Mouse (Mus musculus): ENCODE results near the gene Slc25a14. TPM values are rescaled to one million over a fixed set of nuclear protein-coding genes. Genes with fewer than 3 reads are reported as not detected.
A peak's percentile ranks its signal among the peaks of the same experiment; 100 is the strongest.

Gene Slc25a14
- polyA plus RNA-seq (2015; fragmentation: Nextera tagmentation; extraction: Ambion mirVana), result 41.0 and 42.5 TPM in 2 replicates

- peak within 1 kb of the TSS; percentile 73 for H3K27ac ChIP-seq
- no peaks in the 10 kb centered on the region for H3K9me3 ChIP-seq (replicated peaks)
- no peaks in the 10 kb centered on the region for H3K27me3 ChIP-seq
- 20% methylated on average over 38 of the region's 38 CpGs for WGBS
- H3K4me3 ChIP-seq, result peak within 1 kb of the TSS; percentile 54
- peak within 1 kb of the TSS; percentile 61 for H3K4me2 ChIP-seq
- peaks cover 4% of the 10 kb centered on the region; the same call in 1 of the 2 replicates for H3K4me1 ChIP-seq
- no peaks in the 10 kb centered on the region for H3K36me3 ChIP-seq (ENCODE audit: poor library complexity, severe bottlenecking)
- ATAC-seq, result peak; percentile 98
- H3K9ac ChIP-seq, result peak within 1 kb of the TSS; percentile 67
Measured at GRCm38 (mm10) chrX:48623379-48624053, at the start of gene Slc25a14. Slc25a14 (plus strand) TSS chrX:48623413.

GRCm38 (mm10) chrX:48583332-48583731 is 39.9 kb upstream of the Slc25a14 start:
- H3K9me3 ChIP-seq (replicated peaks), result no peaks in the 10 kb centered on the region
- no peak overlapping the region for H3K27ac ChIP-seq
- H3K27me3 ChIP-seq, result no peaks in the 10 kb centered on the region
- H3K36me3 ChIP-seq (ENCODE audit: poor library complexity, severe bottlenecking), result peaks cover 25% of the 10 kb centered on the region
- no peak overlapping the region for H3K9ac ChIP-seq
- H3K4me3 ChIP-seq, result no peak overlapping the region
- H3K4me2 ChIP-seq, result no peak overlapping the region
- ATAC-seq, result no peak
- no peaks in the 10 kb centered on the region for H3K4me1 ChIP-seq

DNA sequence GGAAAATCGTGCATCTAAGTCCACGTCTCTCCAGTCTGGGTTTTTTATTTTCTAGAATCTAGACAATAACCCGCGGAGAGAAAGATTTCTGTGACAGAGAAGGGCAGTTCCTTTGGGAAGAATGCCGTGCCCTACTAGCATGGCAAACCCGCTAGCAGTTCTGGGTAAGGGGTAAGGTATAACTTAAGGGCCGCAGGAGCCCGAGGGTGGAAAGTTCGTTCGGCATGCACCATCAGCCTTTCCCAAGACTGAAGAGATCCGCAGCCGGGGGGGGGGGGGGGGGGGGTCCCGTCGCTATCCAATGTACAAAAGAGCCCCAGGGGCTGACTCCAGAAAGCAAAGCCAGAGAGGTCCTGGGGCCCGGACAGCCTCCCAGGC is 29.5 kb upstream of the Slc25a14 start:
- 0 out of 2 replicates have a peak, but pooled peaks cover 7% of the 10 kb centered on the region for H3K4me1 ChIP-seq
- ATAC-seq, result peak; percentile 67
- 0 out of 2 replicates have a peak, but pooled peaks cover 13% of the 10 kb centered on the region for H3K36me3 ChIP-seq (ENCODE audit: poor library complexity, severe bottlenecking)
- H3K9me3 ChIP-seq (replicated peaks), result no peaks in the 10 kb centered on the region
- H3K27me3 ChIP-seq, result no peaks in the 10 kb centered on the region
- WGBS, result 14% methylated on average over 12 of the region's 15 CpGs
- peak overlapping the region; percentile 83 for H3K9ac ChIP-seq
- H3K4me2 ChIP-seq, result peak overlapping the region; percentile 57
- peak overlapping the region; percentile 64 for H3K4me3 ChIP-seq
- peak overlapping the region; percentile 86 for H3K27ac ChIP-seq

GRCm38 (mm10) chrX:48594099-48594760 is 29.0 kb upstream of the Slc25a14 start, which contains the start of gene Zfp280c:
Zfp280c (minus strand) TSS chrX:48594504.
- Histone ChIP-seq H3K9me3 (replicated peaks) (no peaks in the 10 kb centered on the region), H3K27ac (peak within 1 kb of the TSS; percentile 86), H3K9ac (peak within 1 kb of the TSS; percentile 83), H3K36me3 (ENCODE audit: poor library complexity, severe bottlenecking) (0 out of 2 replicates have a peak, but pooled peaks cover 8% of the 10 kb centered on the region), H3K4me3 (peak within 1 kb of the TSS; percentile 64), H3K4me1 (0 out of 2 replicates have a peak, but pooled peaks cover 7% of the 10 kb centered on the region), H3K27me3 (no peaks in the 10 kb centered on the region), H3K4me2 (peak within 1 kb of the TSS; percentile 57)
- 17% methylated on average over 31 of the region's 45 CpGs for WGBS
- peak; percentile 93 for ATAC-seq

GRCm38 (mm10) chrX:48596053-48596452 is 27.2 kb upstream of the Slc25a14 start:
- WGBS, result 86% methylated on average over 9 of the region's 9 CpGs
- Histone ChIP-seq H3K4me3 (no peak overlapping the region), H3K27me3 (no peaks in the 10 kb centered on the region), H3K4me1 (0 out of 2 replicates have a peak, but pooled peaks cover 7% of the 10 kb centered on the region), H3K9me3 (replicated peaks) (no peaks in the 10 kb centered on the region), H3K9ac (no peak overlapping the region), H3K4me2 (no peak overlapping the region), H3K36me3 (ENCODE audit: poor library complexity, severe bottlenecking) (no peaks in the 10 kb centered on the region), H3K27ac (no peak overlapping the region)
- no peak for ATAC-seq

GRCm38 (mm10) chrX:48596906-48597305 is 26.3 kb upstream of the Slc25a14 start:
- 91% methylated on average over 5 of the region's 5 CpGs for WGBS
- Histone ChIP-seq H3K27me3 (no peaks in the 10 kb centered on the region), H3K4me3 (no peak overlapping the region), H3K4me2 (no peak overlapping the region), H3K4me1 (0 out of 2 replicates have a peak, but pooled peaks cover 7% of the 10 kb centered on the region), H3K36me3 (ENCODE audit: poor library complexity, severe bottlenecking) (no peaks in the 10 kb centered on the region), H3K27ac (no peak overlapping the region), H3K9me3 (replicated peaks) (no peaks in the 10 kb centered on the region), H3K9ac (no peak overlapping the region)
- no peak for ATAC-seq

- Histone ChIP-seq H3K27ac (no peak overlapping the region), H3K36me3 (ENCODE audit: poor library complexity, severe bottlenecking) (no peaks in the 10 kb centered on the region), H3K4me2 (no peak overlapping the region), H3K4me1 (no peaks in the 10 kb centered on the region), H3K9ac (no peak overlapping the region), H3K4me3 (no peak overlapping the region), H3K9me3 (replicated peaks) (no peaks in the 10 kb centered on the region), H3K27me3 (no peaks in the 10 kb centered on the region)
- no peak for ATAC-seq
- WGBS, result 66% methylated on average over 2 of the region's 2 CpGs
Measured at GRCm38 (mm10) chrX:48604872-48605271, 18.3 kb upstream of the Slc25a14 start.

- H3K4me3 ChIP-seq, result peak overlapping the region; percentile 54
- no peaks in the 10 kb centered on the region for H3K36me3 ChIP-seq (ENCODE audit: poor library complexity, severe bottlenecking)
- H3K27me3 ChIP-seq, result no peaks in the 10 kb centered on the region
- ATAC-seq, result no peak
- H3K9me3 ChIP-seq (replicated peaks), result no peaks in the 10 kb centered on the region
- peak overlapping the region; percentile 67 for H3K9ac ChIP-seq
- H3K27ac ChIP-seq, result peak overlapping the region; percentile 73
- peaks cover 4% of the 10 kb centered on the region; the same call in 1 of the 2 replicates for H3K4me1 ChIP-seq
- H3K4me2 ChIP-seq, result peak overlapping the region; percentile 61
- WGBS, result 17% methylated on average over 4 of the region's 4 CpGs
Measured at GRCm38 (mm10) chrX:48623049-48623378, 199 bp upstream of the Slc25a14 start.

GRCm38 (mm10) chrX:48624054-48624420 is 824 bp downstream of the Slc25a14 start:
- H3K36me3 ChIP-seq (ENCODE audit: poor library complexity, severe bottlenecking), result no peaks in the 10 kb centered on the region
- H3K27ac ChIP-seq, result peak overlapping the region; percentile 73
- no peak; the same call in 1 of the 2 replicates for ATAC-seq
- H3K4me3 ChIP-seq, result peak overlapping the region; percentile 54
- WGBS, result 22% methylated on average over 9 of the region's 9 CpGs
- H3K9me3 ChIP-seq (replicated peaks), result no peaks in the 10 kb centered on the region
- H3K9ac ChIP-seq, result peak overlapping the region; percentile 67
- no peaks in the 10 kb centered on the region for H3K27me3 ChIP-seq
- peaks cover 4% of the 10 kb centered on the region; the same call in 1 of the 2 replicates for H3K4me1 ChIP-seq
- H3K4me2 ChIP-seq, result peak overlapping the region; percentile 61

DNA sequence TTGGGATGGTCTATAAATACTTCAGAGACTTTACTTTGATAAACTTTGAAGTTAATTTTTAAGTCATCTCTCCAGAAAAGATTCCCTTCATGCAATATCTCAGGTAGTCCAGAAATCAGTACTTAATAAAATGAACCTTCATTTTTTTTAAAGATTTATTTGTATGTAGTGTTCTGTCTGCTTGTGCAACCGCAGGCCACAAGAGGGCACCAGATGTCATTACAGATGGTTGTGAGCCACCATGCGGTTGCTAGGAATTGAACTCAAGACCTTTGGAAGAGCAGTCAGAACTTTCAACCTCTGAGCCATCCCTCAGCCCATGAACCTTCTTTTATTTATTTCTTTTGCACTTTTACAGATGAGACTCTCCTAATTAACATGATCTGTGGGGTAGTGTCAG is 13.8 kb downstream of the Slc25a14 start:
- no peaks in the 10 kb centered on the region for H3K4me1 ChIP-seq
- WGBS, result 66% methylated on average over 2 of the region's 2 CpGs
- H3K27me3 ChIP-seq, result no peaks in the 10 kb centered on the region
- no peak for ATAC-seq
- no peak overlapping the region for H3K4me2 ChIP-seq
- no peak overlapping the region for H3K4me3 ChIP-seq
- no peak overlapping the region for H3K9ac ChIP-seq
- H3K36me3 ChIP-seq (ENCODE audit: poor library complexity, severe bottlenecking), result peaks cover 9% of the 10 kb centered on the region; the same call in 1 of the 2 replicates
- no peak overlapping the region for H3K27ac ChIP-seq
- H3K9me3 ChIP-seq (replicated peaks), result no peaks in the 10 kb centered on the region

- Histone ChIP-seq H3K27me3 (no peaks in the 10 kb centered on the region), H3K4me2 (no peak overlapping the region), H3K4me3 (no peak overlapping the region), H3K4me1 (no peaks in the 10 kb centered on the region), H3K36me3 (ENCODE audit: poor library complexity, severe bottlenecking) (no peaks in the 10 kb centered on the region), H3K9ac (no peak overlapping the region), H3K9me3 (replicated peaks) (no peaks in the 10 kb centered on the region), H3K27ac (no peak overlapping the region)
- ATAC-seq, result no peak
- 90% methylated on average over 2 of the region's 2 CpGs for WGBS
Measured at GRCm38 (mm10) chrX:48644122-48644521, 20.9 kb downstream of the Slc25a14 start.

DNA sequence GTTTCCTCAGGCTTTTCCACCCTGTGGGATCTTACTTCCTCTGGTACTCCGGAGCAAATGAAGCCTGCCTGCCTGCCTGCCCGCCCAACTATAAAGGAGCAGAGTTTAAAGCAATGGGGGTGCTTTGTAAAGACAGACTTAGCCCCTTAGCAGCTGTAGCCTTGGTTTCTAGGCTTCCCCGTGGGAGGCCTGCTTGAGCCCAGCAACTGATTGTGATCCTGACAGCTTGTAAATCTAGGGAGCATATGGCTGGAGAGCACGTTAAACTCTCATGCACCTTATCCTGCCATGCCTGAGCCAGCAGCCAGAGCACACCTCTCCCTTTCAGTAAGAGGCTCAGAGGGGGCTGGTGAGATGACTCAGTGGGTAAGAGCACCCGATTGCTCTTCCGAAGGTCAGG is 43.6 kb downstream of the Slc25a14 start:
- Histone ChIP-seq H3K4me1 (no peaks in the 10 kb centered on the region), H3K27me3 (no peaks in the 10 kb centered on the region), H3K36me3 (ENCODE audit: poor library complexity, severe bottlenecking) (0 out of 2 replicates have a peak, but pooled peaks cover 4% of the 10 kb centered on the region), H3K9ac (no peak overlapping the region), H3K27ac (no peak overlapping the region), H3K4me2 (no peak overlapping the region), H3K4me3 (no peak overlapping the region), H3K9me3 (replicated peaks) (no peaks in the 10 kb centered on the region)
- 20% methylated on average over 6 of the region's 6 CpGs for WGBS
- 0 out of 2 replicates have a peak, but pooled peaks have one; percentile 50 for ATAC-seq
